Mouse (Mus musculus): ENCODE data around the gene Utp15. TPM values are rescaled to one million over a fixed set of nuclear protein-coding genes. Genes with fewer than 3 reads are reported as not detected.
A peak's percentile ranks its signal among the peaks of the same experiment; 100 is the strongest.

Gene Utp15
- total and polyA plus RNA-seq, 2 experiments = 2.4 to 6.4 TPM

DNA sequence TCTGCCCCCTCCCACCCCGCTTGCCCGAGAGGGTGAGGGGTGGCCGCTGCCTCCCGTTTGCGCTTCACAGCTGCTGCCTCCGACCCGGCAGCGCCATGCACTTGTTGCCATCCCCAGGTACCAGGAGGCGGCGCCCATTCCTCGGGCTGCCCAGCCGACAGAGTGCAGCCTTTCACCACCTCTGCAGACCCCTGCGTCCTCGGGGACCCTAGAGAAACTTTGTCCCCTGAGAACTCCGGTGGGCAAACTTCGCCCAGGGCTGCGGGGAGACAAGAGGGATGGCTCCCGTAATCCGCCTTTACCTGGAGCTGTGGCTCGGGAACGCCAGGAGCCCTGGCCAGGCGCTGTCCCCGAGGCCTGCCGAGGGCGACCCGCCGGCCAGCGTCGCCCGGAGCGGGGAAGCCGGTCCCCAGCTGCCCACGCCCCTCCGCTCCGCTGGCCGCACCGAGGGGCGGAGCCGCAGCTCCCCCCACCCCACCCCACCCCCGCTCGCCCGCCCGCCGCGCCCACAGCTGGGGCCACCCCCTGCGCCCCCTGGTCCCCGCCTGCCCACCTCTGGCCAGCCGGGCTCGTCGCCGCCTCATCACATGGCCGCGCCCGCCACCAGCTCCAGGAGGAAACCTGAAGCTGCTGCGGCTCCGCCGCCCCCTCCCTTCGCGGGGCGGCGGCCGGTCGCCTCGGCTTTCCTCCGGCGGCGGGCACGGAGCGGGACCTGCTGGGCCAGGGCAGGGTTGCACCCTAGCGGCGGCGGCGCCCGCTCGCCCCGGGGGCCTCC is 56.9 kb downstream of the Utp15 start, which contains the start of gene Arhgef28:
Arhgef28 (minus strand) TSS at position 669 of the 775 bp plus-strand sequence.
- TF ChIP-seq POLR2A (IDR thresholded peaks at IDR 0.05; ENCODE audit: extremely low read depth, insufficient read depth, low read length) (no peak), CTCF (IDR thresholded peaks at IDR 0.05; ENCODE audit: low read depth, low read length) (0 out of 2 replicates have a peak, but pooled peaks have one; percentile 24)
- Histone ChIP-seq H3K9ac (ENCODE audit: low read depth, low read length) (no peak within 1 kb of the TSS), H3K4me3 (ENCODE audit: insufficient read depth, low read depth, low read length) (peak within 1 kb of the TSS; percentile 50; the same call in 1 of the 2 replicates), H3K36me3 (ENCODE audit: control insufficient read depth, insufficient read depth, low read length) (no peaks in the 10 kb centered on the region), H3K27me3 (ENCODE audit: control insufficient read depth, insufficient read depth, low read length) (peaks cover 14% of the 10 kb centered on the region), H3K27ac (replicated peaks; ENCODE audit: insufficient read depth, low read depth, low read length) (no peak within 1 kb of the TSS), H3K79me2 (ENCODE audit: control insufficient read depth, insufficient read depth, low read length) (no peaks in the 10 kb centered on the region), H3K4me1 (ENCODE audit: control insufficient read depth, insufficient read depth, low read length) (no peaks in the 10 kb centered on the region)
- 2% methylated on average over 71 of the region's 76 CpGs for WGBS
- no peak for DNase-seq (ENCODE audit: extremely low read depth, low read depth, low spot score)

- no peak overlapping the region for H3K4me3 ChIP-seq (ENCODE audit: insufficient read depth, low read depth, low read length)
Measured at GRCm38 (mm10) chr13:98205111-98205510, 57.7 kb downstream of the Utp15 start.

DNA sequence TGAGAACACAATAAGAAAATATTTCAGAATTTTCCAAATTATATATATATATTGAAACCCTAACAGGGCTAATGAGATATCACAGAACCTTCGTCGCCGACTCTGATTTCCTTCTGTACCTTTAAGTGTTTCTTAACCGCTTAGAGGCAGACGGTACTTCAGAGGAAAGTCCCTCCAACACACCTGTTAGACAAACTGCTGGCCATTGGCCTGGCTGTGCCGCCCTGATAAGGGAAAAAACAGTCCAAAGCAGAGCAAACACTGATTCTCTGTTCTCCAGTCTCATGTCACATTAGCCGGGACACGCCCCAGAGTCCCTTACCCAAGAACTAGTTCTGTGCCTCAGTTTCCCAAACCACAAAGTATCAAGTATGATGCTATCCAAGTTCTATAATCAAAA is 58.5 kb downstream of the Utp15 start:
- Histone ChIP-seq H3K27ac (replicated peaks; ENCODE audit: insufficient read depth, low read depth, low read length) (no peak overlapping the region), H3K36me3 (ENCODE audit: control insufficient read depth, insufficient read depth, low read length) (no peaks in the 10 kb centered on the region), H3K9ac (ENCODE audit: low read depth, low read length) (no peak overlapping the region), H3K4me1 (ENCODE audit: control insufficient read depth, insufficient read depth, low read length) (no peaks in the 10 kb centered on the region), H3K4me3 (ENCODE audit: insufficient read depth, low read depth, low read length) (no peak overlapping the region), H3K79me2 (ENCODE audit: control insufficient read depth, insufficient read depth, low read length) (no peaks in the 10 kb centered on the region), H3K27me3 (ENCODE audit: control insufficient read depth, insufficient read depth, low read length) (peaks cover 14% of the 10 kb centered on the region)
- DNase-seq (ENCODE audit: extremely low read depth, low read depth, low spot score) = no peak
- TF ChIP-seq CTCF (IDR thresholded peaks at IDR 0.05; ENCODE audit: low read depth, low read length) = no peak
- TF ChIP-seq POLR2A (IDR thresholded peaks at IDR 0.05; ENCODE audit: extremely low read depth, insufficient read depth, low read length) = no peak
- WGBS = 63% methylated on average over 8 of the region's 8 CpGs

More at GRCm38 (mm10) chr13:98205111-98205510, 57.7 kb downstream of the Utp15 start:
- peaks cover 14% of the 10 kb centered on the region for H3K27me3 ChIP-seq (ENCODE audit: control insufficient read depth, insufficient read depth, low read length)
- DNase-seq (ENCODE audit: extremely low read depth, low read depth, low spot score) = no peak
- 43% methylated on average over 8 of the region's 8 CpGs for WGBS
- H3K27ac ChIP-seq (replicated peaks; ENCODE audit: insufficient read depth, low read depth, low read length) = no peak overlapping the region
- no peak for TF ChIP-seq CTCF (IDR thresholded peaks at IDR 0.05; ENCODE audit: low read depth, low read length)
- no peaks in the 10 kb centered on the region for H3K79me2 ChIP-seq (ENCODE audit: control insufficient read depth, insufficient read depth, low read length)
- no peaks in the 10 kb centered on the region for H3K36me3 ChIP-seq (ENCODE audit: control insufficient read depth, insufficient read depth, low read length)
- H3K4me1 ChIP-seq (ENCODE audit: control insufficient read depth, insufficient read depth, low read length) = no peaks in the 10 kb centered on the region
- H3K9ac ChIP-seq (ENCODE audit: low read depth, low read length) = no peak overlapping the region

GRCm38 (mm10) chr13:98201436-98201835 is 61.4 kb downstream of the Utp15 start:
- TF ChIP-seq POLR2A (IDR thresholded peaks at IDR 0.05; ENCODE audit: extremely low read depth, insufficient read depth, low read length) = no peak
- no peak for TF ChIP-seq CTCF (IDR thresholded peaks at IDR 0.05; ENCODE audit: low read depth, low read length)
- H3K4me3 ChIP-seq (ENCODE audit: insufficient read depth, low read depth, low read length) = no peak overlapping the region
- no peak overlapping the region for H3K27ac ChIP-seq (replicated peaks; ENCODE audit: insufficient read depth, low read depth, low read length)
- H3K79me2 ChIP-seq (ENCODE audit: control insufficient read depth, insufficient read depth, low read length) = no peaks in the 10 kb centered on the region
- H3K27me3 ChIP-seq (ENCODE audit: control insufficient read depth, insufficient read depth, low read length) = peaks cover 12% of the 10 kb centered on the region
- 52% methylated on average over 9 of the region's 9 CpGs for WGBS
- no peak for DNase-seq (ENCODE audit: extremely low read depth, low read depth, low spot score)
- no peaks in the 10 kb centered on the region for H3K36me3 ChIP-seq (ENCODE audit: control insufficient read depth, insufficient read depth, low read length)
- no peaks in the 10 kb centered on the region for H3K4me1 ChIP-seq (ENCODE audit: control insufficient read depth, insufficient read depth, low read length)
- no peak overlapping the region for H3K9ac ChIP-seq (ENCODE audit: low read depth, low read length)

Other genes starting within 250 kb of the Utp15 start
- 0.07 and 0.37 TPM in 2 replicates for gene Arhgef28, start 56.6 kb downstream of the Utp15 start, total RNA-seq (2014; rRNA removed)
- gene Arhgef28, start 56.6 kb downstream of the Utp15 start, polyA plus RNA-seq (2012; rRNA removed) = 0.20 TPM in 1 of 2 replicates, not detected in the other
- gene Ankra2, start within 50 bp of the Utp15 start, total RNA-seq (2014; rRNA removed) = 11.1 and 12.8 TPM in 2 replicates
- 6.1 and 6.4 TPM in 2 replicates for gene Ankra2, start within 50 bp of the Utp15 start, polyA plus RNA-seq (2012; rRNA removed)
- gene Gm21976, start 16.8 kb upstream of the Utp15 start, total RNA-seq (2014; rRNA removed) = not detected in 2 replicates
- not detected in 2 replicates for gene Gm21976, start 16.8 kb upstream of the Utp15 start, polyA plus RNA-seq (2012; rRNA removed)
- 233 and 247 TPM in 2 replicates for gene Btf3, start 54.0 kb upstream of the Utp15 start, total RNA-seq (2014; rRNA removed)
- 67.6 and 73.3 TPM in 2 replicates for gene Btf3, start 54.0 kb upstream of the Utp15 start, polyA plus RNA-seq (2012; rRNA removed)
- gene Foxd1, start 91.2 kb upstream of the Utp15 start, total RNA-seq (2014; rRNA removed) = not detected in 2 replicates
- not detected in 2 replicates for gene Foxd1, start 91.2 kb upstream of the Utp15 start, polyA plus RNA-seq (2012; rRNA removed)
- 0.37 and 0.81 TPM in 2 replicates for gene Gm10320, start 229.0 kb upstream of the Utp15 start, total RNA-seq (2014; rRNA removed)
- gene Gm10320, start 229.0 kb upstream of the Utp15 start, polyA plus RNA-seq (2012; rRNA removed) = 0.70 and 0.75 TPM in 2 replicates